Mouse (Mus musculus): ENCODE measurements around the gene Galnt3. TPM values are rescaled to one million over a fixed set of nuclear protein-coding genes. Genes with fewer than 3 reads are reported as not detected.
A peak's percentile ranks its signal among the peaks of the same experiment; 100 is the strongest.

Galnt3 gene
- 1 to 10 TPM; 5.2 to 5.9 TPM for total RNA-seq (2021)
- long read RNA-seq, experiment 1, partial matches to known transcripts: 4 of 10 reads
- long read RNA-seq, experiment 1, other reads (novel, unspliced or antisense): 5 of 10 reads
- long read RNA-seq, experiment 2, partial matches to known transcripts: 1 of 4 reads
- long read RNA-seq, experiment 2, other reads (novel, unspliced or antisense): 3 of 4 reads

DNA sequence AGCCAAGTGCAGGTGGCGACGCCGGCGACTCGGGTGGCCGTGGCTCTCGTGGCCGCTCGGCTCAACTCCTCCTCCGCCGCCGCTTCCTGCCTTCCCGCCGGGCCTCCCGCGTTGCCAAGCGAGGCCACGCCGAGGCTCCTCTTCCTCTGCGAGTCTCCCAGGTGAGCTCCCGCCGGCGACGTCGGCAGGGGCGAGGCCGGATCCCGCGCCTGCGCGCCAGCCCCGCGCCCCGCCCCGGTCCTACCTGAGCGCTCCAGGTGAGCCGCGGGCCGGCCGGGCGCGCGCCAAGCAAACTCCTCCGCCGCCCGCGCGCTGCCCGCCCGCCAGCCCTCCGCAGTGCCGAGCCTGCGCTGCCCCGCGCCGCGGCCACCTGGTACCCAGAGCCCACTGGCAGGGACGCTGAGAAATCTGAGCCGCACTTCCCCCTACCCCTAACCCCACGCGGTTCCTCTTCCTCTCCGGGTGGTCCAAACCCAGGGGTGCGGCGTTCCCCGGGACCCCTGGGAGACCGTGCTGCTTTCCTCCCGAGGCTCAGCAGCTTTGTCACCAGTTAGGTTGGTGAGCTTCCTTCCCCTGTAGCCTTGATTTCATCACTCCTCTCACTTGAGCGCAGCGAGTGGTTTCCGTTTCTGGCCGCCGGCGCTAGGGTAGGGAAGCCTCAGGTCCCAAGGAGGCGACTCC, at the start of gene Galnt3:
Gene Galnt3, minus strand, starts transcription at position 404 of the 681 bp plus-strand sequence.
- peak; percentile 7 to 28 for DNase-seq (ENCODE audit: low spot score in 2 of 2)
- TF ChIP-seq CTCF (conservative IDR thresholded peaks at IDR 0.05): no peak
- Histone ChIP-seq H3K27ac (peak within 1 kb of the TSS; percentile 88), H3K4me3 (peak within 1 kb of the TSS; percentile 76)

DNA sequence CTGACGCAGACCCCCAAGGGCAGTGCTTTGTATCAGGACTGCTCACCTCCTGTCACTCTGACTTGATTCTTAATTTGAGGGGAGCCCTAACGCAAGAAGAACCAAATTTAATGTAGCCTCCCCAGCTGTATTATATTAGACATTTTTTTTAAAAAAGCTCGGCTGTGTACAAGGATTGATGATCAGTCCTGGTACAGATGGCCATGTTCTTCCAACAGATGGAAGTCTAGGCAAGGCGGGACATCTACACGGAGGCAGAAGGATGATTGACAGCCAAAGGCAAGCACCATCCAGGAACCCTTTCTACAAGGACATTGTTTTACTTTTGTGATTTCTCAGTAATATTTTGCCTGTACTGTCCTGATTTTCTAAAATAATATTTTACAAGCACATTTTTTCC, 48.3 kb upstream of the Galnt3 start:
- H3K27ac ChIP-seq: peak overlapping the region; percentile 90
- peak; percentile 77 to 86 for DNase-seq (ENCODE audit: low spot score in 2 of 2)
- no peak overlapping the region for H3K4me3 ChIP-seq
- no peak for TF ChIP-seq CTCF (conservative IDR thresholded peaks at IDR 0.05)

DNA sequence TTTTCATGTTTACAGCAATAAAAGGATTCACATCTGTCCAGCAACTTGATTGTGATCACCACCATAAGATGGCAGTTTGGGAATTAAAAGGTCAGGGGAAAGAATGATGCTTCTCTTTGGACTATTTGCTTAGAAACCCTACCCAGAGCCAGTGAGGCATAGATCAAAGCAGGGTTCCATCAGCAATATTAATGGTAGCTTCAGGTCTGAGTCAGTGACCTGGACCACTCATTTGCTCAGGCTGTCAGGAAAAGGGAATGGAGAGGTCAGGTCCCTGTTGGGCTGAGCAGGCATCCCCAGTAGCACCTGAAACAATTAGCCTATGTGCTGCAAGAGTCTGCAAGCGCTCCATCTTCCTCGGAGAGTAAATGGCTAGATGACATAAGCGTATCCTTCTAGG, 46.8 kb upstream of the Galnt3 start:
- H3K4me3 ChIP-seq: no peak overlapping the region
- H3K27ac ChIP-seq: peak overlapping the region; percentile 90; the same call in 1 of the 2 replicates
- DNase-seq (ENCODE audit: low spot score in 2 of 2): no peak
- TF ChIP-seq CTCF (conservative IDR thresholded peaks at IDR 0.05): no peak

DNA sequence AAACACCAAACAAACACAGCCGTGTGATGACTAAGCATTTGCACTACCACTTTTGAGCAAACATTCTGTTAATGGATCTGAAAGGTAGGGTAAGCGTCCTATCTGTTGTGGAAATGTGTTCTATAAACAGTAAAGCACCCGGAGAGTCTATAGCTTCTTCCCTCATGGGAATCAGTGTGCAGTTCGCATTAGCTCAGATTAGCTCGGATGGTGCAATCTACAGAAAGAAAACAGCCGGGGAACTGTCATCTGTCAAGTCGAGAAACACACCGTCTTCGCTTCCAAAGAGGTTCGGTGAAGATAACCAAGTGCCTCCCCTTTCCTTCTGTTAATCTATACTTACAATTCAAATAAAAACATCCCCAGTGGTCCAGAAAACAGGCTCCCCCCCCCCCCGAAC, 45.9 kb upstream of the Galnt3 start:
- H3K4me3 ChIP-seq: no peak overlapping the region
- no peak for TF ChIP-seq CTCF (conservative IDR thresholded peaks at IDR 0.05)
- DNase-seq (ENCODE audit: low spot score in 2 of 2): no peak
- no peak overlapping the region for H3K27ac ChIP-seq

DNA sequence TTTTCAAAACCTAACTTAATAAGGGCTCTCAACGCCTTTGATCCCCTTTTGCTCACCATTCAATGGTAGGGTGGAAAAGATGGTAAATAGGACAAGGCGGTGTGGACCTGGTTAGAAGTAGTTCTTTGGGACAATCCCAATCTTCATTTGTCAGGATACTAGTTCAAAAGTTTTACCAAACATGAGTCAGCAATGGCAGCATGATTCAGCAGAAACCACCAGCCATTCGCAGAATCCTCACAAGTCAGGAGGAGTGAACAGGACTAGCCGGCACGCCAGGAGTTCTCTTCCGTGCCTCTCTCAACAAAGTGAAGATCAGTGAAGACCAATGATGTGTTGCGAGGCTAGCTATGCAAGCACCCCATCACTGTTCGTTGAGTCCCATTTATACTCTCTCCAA, 40.2 kb upstream of the Galnt3 start:
- no peak for DNase-seq (ENCODE audit: low spot score in 2 of 2)
- TF ChIP-seq CTCF (conservative IDR thresholded peaks at IDR 0.05): no peak
- Histone ChIP-seq H3K27ac (no peak overlapping the region), H3K4me3 (no peak overlapping the region)

DNA sequence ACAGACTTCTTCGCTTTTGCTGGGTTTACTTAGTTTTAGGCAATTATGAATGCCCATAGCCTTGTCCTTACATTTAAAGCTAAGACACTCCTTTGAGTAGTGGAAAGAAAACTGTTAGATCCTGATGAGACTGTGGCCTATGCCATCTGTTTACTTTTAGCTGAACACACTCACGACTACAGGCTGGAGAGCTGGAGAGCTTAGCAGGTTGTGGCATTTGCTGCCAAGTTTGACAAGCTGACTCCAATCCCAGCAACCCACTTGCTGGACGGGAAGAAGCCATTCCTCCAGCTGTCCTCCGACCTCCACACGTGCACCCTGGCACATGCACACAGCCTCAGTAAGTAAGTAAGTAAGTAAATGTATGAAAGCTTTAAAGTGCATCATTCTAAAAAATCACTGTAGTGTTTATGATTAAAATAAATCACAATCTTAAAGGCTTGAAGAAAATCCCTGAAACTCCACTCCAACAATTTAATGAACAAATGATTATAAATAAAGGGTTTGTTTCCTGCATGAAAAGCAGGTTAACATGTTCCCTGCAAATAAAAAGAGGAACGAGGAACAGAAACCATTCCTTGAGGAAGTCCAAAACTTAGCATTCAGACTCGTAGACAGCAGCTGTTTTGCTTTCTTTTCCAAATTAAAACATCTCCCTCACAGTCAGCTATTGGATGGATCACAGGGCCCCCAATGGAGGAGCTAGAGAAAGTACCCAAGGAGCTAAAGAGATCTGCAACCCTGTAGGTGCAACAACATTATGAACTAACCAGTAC, 33.5 kb upstream of the Galnt3 start:
- Histone ChIP-seq H3K27ac (peak overlapping the region; percentile 55), H3K4me3 (no peak overlapping the region)
- no peak for TF ChIP-seq CTCF (conservative IDR thresholded peaks at IDR 0.05)
- DNase-seq (ENCODE audit: low spot score in 2 of 2): no peak

DNA sequence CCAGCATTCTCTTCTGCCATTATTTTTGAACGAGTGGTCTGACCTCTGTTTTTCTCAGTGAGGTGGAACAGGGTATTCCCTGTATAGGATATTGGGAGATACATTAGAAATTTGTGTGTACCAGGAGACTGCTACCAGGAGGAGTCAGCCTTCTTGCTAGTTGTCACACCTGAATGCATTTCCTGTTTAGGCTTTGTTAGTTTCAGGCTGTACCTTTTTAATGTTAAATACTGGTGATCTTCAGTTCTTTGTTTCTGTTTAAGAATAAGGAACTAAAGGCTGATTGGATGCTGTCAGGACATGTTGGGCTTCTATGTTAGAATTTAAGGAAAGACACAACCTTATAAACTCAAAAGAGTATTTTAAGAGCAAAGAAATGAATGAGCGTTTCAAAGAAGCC, 26.6 kb upstream of the Galnt3 start:
- Histone ChIP-seq H3K27ac (no peak overlapping the region), H3K4me3 (no peak overlapping the region)
- DNase-seq (ENCODE audit: low spot score in 2 of 2): no peak
- TF ChIP-seq CTCF (conservative IDR thresholded peaks at IDR 0.05): no peak

DNA sequence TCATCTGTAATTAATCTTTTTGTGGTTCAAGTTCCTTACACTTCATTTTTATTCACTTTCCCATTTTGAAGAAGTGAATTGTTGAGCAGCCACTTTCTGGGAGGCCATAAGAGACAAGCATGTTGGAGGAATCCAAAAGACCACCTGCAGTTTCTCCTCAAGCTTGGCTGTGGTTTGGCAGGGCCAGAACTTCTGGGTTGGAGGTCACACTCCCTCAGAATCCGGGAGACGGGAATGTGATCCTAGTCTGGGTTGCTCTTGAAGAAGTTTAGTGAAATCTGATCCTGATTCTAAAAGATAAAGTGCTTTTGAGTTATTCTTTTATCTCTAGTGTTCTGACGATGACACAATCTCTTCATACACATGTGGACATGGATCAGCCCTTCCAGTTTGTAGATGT, 25.7 kb upstream of the Galnt3 start:
- no peak for TF ChIP-seq CTCF (conservative IDR thresholded peaks at IDR 0.05)
- no peak for DNase-seq (ENCODE audit: low spot score in 2 of 2)
- Histone ChIP-seq H3K27ac (no peak overlapping the region), H3K4me3 (no peak overlapping the region)

DNA sequence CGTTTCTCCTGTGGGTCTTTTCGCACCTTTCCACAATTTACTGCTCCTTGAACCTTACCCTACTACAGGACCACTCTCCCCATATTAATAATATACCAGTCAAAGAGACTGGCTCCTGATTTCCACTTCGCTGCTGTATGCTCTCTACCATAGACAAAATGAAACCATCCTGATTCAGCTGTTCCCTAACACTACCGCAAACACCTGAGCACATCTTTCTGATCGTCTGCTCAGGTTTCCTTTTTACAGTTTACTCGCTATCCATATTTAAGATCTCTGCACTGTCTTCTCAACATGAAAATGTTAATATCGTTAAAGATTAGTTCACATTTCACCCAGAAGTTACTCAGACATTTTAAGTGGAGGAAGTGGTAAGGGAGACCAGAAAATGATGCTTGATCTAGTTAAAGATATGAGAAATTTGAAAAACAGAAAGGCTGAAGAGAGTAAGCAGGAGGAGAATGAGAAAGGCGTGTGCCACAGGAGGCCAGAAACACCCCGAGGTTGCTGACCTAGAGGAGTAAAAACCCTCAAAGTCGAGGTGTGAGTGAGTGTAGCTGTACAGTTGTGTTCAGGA, 23.9 kb upstream of the Galnt3 start:
- Histone ChIP-seq H3K27ac (no peak overlapping the region), H3K4me3 (no peak overlapping the region)
- DNase-seq (ENCODE audit: low spot score in 2 of 2): no peak
- no peak for TF ChIP-seq CTCF (conservative IDR thresholded peaks at IDR 0.05)

DNA sequence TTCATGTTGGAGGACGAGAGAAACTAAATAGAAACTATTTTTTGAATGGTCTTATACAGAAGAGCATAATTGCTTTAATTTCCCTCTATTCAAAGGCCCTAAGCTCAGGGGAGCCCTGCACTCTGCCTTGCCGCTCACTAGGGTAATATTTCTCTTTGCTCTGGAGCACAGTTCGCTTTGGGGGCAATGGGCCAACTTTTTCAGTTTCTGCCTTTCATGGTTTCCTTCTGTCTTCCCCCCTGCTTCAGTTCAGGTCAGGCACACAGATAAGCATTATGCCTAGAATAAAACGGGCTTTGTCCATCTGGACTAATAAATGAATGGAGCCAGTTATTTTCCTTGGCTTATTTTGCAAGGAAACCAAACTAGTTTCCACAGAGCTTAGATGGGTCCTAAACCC, 21.7 kb upstream of the Galnt3 start:
- TF ChIP-seq CTCF (conservative IDR thresholded peaks at IDR 0.05): 0 out of 2 replicates have a peak, but pooled peaks have one; percentile 6
- Histone ChIP-seq H3K4me3 (no peak overlapping the region), H3K27ac (peak overlapping the region; percentile 40; the same call in 1 of the 2 replicates)
- DNase-seq (ENCODE audit: low spot score in 2 of 2): peak in 1 of 2 experiments; percentile 33

DNA sequence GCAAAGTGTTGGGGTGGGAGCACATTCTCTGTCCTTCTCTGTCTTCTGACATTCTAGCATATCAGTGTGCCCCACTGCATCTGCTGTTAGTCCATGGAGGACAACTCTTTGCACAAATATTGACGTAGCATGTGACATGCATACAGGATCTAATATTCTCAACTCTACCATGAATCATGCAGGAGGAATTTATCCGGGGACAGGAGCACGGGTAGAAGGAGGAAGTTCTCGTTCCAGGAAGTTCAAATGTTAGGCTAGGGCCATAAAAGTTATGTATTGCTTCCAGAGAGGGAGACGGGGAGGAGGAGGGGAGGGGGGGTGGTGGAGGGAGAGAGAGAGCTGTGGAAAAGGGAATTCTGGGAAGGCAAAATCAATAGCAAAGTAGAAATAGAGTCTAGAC, 20.0 kb upstream of the Galnt3 start:
- no peak overlapping the region for H3K4me3 ChIP-seq
- no peak overlapping the region for H3K27ac ChIP-seq
- no peak for TF ChIP-seq CTCF (conservative IDR thresholded peaks at IDR 0.05)
- DNase-seq (ENCODE audit: low spot score in 2 of 2): no peak

DNA sequence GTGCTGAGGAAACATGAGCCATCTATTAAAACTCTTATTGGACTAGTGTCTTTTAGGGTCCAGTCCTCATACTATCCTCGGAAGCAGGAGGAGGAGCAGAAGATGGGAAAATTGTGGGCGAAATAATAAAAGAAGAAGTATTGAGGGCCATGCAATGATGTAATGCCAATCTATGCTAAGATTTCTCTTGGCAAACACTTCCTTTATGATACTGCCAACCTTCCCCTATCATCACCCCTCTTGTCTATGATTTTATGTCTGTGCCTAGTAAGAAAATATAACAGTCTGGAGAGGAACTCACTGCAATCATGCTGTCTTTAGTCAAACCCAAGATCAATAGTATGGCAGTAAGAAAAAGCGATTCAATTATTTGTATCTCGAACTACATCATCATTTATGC, 18.5 kb upstream of the Galnt3 start:
- Histone ChIP-seq H3K27ac (no peak overlapping the region), H3K4me3 (no peak overlapping the region)
- DNase-seq (ENCODE audit: low spot score in 2 of 2): no peak
- no peak for TF ChIP-seq CTCF (conservative IDR thresholded peaks at IDR 0.05)

DNA sequence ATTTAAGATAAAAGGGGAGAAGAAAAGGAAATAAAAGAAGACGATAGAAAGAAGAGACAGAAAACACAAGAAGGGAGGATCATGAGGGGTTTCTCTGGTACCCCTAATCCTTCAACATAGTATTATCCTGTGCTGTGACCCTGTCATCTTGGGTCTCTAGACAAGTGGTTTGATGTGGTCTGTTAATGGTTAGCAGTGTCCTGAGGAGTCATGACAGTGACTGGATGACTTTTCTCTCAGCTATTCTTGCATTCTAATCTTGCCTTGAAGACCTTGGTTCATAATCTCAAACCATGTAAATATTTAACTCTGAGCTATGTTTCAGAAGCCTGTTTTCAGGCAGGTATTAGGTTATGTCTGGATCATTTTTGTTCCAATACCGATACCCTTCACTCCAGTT, 17.9 kb upstream of the Galnt3 start:
- H3K4me3 ChIP-seq: no peak overlapping the region
- no peak for TF ChIP-seq CTCF (conservative IDR thresholded peaks at IDR 0.05)
- H3K27ac ChIP-seq: no peak overlapping the region
- no peak for DNase-seq (ENCODE audit: low spot score in 2 of 2)
